Mouse (Mus musculus): ENCODE results near the gene Clec5a. TPM values are rescaled to one million over a fixed set of nuclear protein-coding genes. Genes with fewer than 3 reads are reported as not detected.

Gene Clec5a
- total and polyA plus RNA-seq, 2 experiments from 2014 or later, result 0.52 to 1.0 TPM

DNA sequence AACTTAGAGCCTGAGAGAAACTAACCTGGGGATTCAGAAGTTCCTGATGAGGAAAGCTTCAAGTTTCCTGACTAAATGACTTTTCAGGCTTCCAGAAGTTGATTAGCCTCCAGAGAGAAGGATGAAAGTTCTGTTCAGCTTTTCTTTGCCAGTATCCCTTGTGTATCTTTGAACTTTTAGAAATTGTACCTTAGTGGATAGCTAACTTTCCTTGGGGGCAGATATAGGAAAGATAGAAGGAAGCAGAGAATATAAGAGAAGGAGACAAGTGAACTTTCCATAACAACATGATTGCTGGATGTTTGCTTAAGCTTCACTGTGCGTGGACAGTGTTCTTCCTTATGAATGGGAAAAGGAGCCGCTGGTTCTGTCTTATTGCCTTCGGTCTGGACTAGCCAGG lies 16.4 kb downstream of the Clec5a start, which contains the start of gene Olfr460:
TSS of gene Olfr460 (plus strand) at position 301 of the 400 bp plus-strand sequence.
- no peaks in the 10 kb centered on the region for H3K36me3 ChIP-seq (ENCODE audit: insufficient read depth)
- no peak within 1 kb of the TSS for H3K4me3 ChIP-seq (ENCODE audit: low read depth, low read length)

DNA sequence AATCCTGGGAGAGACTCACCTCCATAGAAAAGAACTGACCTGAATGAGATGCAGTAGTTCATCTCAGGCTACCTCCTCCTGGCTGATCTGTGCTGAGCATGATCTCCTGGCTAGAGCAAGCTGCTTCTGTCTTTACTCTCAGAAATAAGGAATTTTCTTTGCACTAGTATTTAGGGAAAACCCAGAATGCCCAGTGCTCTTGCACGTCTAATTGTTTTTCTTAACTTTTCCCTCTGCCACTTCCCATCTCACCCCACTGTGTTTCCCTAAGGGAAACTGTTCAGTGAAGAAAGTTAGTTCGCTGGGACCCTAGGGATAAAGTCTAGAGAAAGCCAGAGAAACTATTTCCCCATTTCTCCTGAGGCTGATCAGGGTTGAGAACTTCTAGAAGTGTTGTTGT lies 30.7 kb downstream of the Clec5a start, which contains the start of gene Olfr461:
TSS of gene Olfr461 (minus strand) at position 101 of the 400 bp plus-strand sequence.
- no peak within 1 kb of the TSS for H3K9ac ChIP-seq
- H3K36me3 ChIP-seq (ENCODE audit: insufficient read depth), result no peaks in the 10 kb centered on the region
- no peak for TF ChIP-seq CTCF (IDR thresholded peaks at IDR 0.05; ENCODE audit: low read depth)
- no peak within 1 kb of the TSS for H3K27ac ChIP-seq (ENCODE audit: low read depth, low read length)
- no peaks in the 10 kb centered on the region for H3K9me3 ChIP-seq (ENCODE audit: low read length)
- H3K4me3 ChIP-seq (ENCODE audit: low read depth, low read length), result no peak within 1 kb of the TSS
- ATAC-seq (no peak), DNase-seq (no peak)
- H3K27me3 ChIP-seq (ENCODE audit: insufficient read depth, low read length), result no peaks in the 10 kb centered on the region
- no peak within 1 kb of the TSS for H3K4me2 ChIP-seq (ENCODE audit: low read depth)
- WGBS, result 86% methylated on average over 2 of the region's 2 CpGs
- H3K4me1 ChIP-seq (ENCODE audit: insufficient read depth), result no peaks in the 10 kb centered on the region

More for the DNA sequence above, 16.4 kb downstream of the Clec5a start, which contains the start of gene Olfr460:
- no peak within 1 kb of the TSS for H3K9ac ChIP-seq
- ATAC-seq (no peak), DNase-seq (no peak)
- H3K9me3 ChIP-seq (ENCODE audit: low read length), result no peaks in the 10 kb centered on the region
- H3K4me1 ChIP-seq (ENCODE audit: insufficient read depth), result no peaks in the 10 kb centered on the region
- no peaks in the 10 kb centered on the region for H3K27me3 ChIP-seq (ENCODE audit: insufficient read depth, low read length)
- H3K4me2 ChIP-seq (ENCODE audit: low read depth), result no peak within 1 kb of the TSS
- no peak within 1 kb of the TSS for H3K27ac ChIP-seq (ENCODE audit: low read depth, low read length)
- no peak for TF ChIP-seq CTCF (IDR thresholded peaks at IDR 0.05; ENCODE audit: low read depth)
- 93% methylated on average over 3 of the region's 3 CpGs for WGBS

DNA sequence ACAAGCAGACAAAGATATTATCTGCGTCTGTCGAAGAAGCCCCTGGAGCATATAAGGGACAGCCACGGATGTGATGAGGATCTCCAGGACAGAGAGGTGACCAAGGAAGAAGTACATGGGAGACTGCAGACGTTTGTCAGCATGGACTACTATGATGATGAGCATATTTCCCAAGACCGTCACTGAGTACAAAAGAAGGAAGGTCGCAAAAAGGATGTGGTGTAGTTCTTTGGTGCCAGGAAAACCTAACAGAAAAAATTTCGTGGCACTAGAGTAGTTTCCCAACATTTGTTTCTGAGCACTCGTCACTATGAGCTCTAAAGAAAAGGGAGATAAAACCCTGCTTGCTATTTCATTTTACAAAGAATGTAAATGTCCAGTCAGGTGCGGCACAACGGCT lies 40.9 kb downstream of the Clec5a start:
- no peaks in the 10 kb centered on the region for H3K9me3 ChIP-seq (ENCODE audit: low read length)
- no peak for DNase-seq
- no peak overlapping the region for H3K27ac ChIP-seq (ENCODE audit: low read depth, low read length)
- WGBS, result 79% methylated on average over 10 of the region's 10 CpGs
- no peak overlapping the region for H3K9ac ChIP-seq
- no peaks in the 10 kb centered on the region for H3K4me1 ChIP-seq (ENCODE audit: insufficient read depth)
- no peak overlapping the region for H3K4me3 ChIP-seq (ENCODE audit: low read depth, low read length)
- no peak overlapping the region for H3K4me2 ChIP-seq (ENCODE audit: low read depth)
- H3K36me3 ChIP-seq (ENCODE audit: insufficient read depth), result no peaks in the 10 kb centered on the region
- TF ChIP-seq CTCF (IDR thresholded peaks at IDR 0.05; ENCODE audit: low read depth), result no peak
- no peaks in the 10 kb centered on the region for H3K27me3 ChIP-seq (ENCODE audit: insufficient read depth, low read length)
- no peak for ATAC-seq

Other genes with a start within 250 kb of the Clec5a start
- 24.4 and 26.4 TPM in 2 replicates for gene E330009J07Rik, start 149.7 kb downstream of the Clec5a start, total RNA-seq (2014; rRNA removed)
- 6.7 and 10.2 TPM in 2 replicates for gene E330009J07Rik, start 149.7 kb downstream of the Clec5a start, polyA plus RNA-seq (2015; fragmentation: Nextera tagmentation; extraction: Ambion mirVana)
- gene Wee2, start 146.7 kb downstream of the Clec5a start, total RNA-seq (2014; rRNA removed), result not detected in 2 replicates
- gene Wee2, start 146.7 kb downstream of the Clec5a start, polyA plus RNA-seq (2015; fragmentation: Nextera tagmentation; extraction: Ambion mirVana), result 0.13 TPM in 2 replicates
- gene Ssbp1, start 114.5 kb downstream of the Clec5a start, total RNA-seq (2014; rRNA removed), result 25.3 and 29.9 TPM in 2 replicates
- 77.2 and 83.1 TPM in 2 replicates for gene Ssbp1, start 114.5 kb downstream of the Clec5a start, polyA plus RNA-seq (2015; fragmentation: Nextera tagmentation; extraction: Ambion mirVana)
- 0.14 and 0.38 TPM in 2 replicates for gene Tas2r137, start 94.6 kb downstream of the Clec5a start, total RNA-seq (2014; rRNA removed)
- gene Tas2r137, start 94.6 kb downstream of the Clec5a start, polyA plus RNA-seq (2015; fragmentation: Nextera tagmentation; extraction: Ambion mirVana), result not detected in 2 replicates
- gene Tas2r108, start 92.3 kb downstream of the Clec5a start, total RNA-seq (2014; rRNA removed), result 1.8 TPM in 1 of 2 replicates, not detected in the other
- not detected in 2 replicates for gene Tas2r108, start 92.3 kb downstream of the Clec5a start, polyA plus RNA-seq (2015; fragmentation: Nextera tagmentation; extraction: Ambion mirVana)
- not detected in 2 replicates for gene Prss37, start 66.3 kb downstream of the Clec5a start, total RNA-seq (2014; rRNA removed)
- not detected in 2 replicates for gene Prss37, start 66.3 kb downstream of the Clec5a start, polyA plus RNA-seq (2015; fragmentation: Nextera tagmentation; extraction: Ambion mirVana)
- not detected in 2 replicates for gene Olfr461, start 30.8 kb downstream of the Clec5a start, total RNA-seq (2014; rRNA removed)
- gene Olfr461, start 30.8 kb downstream of the Clec5a start, polyA plus RNA-seq (2015; fragmentation: Nextera tagmentation; extraction: Ambion mirVana), result 0.07 TPM in 1 of 2 replicates, not detected in the other
- not detected in 2 replicates for gene Olfr460, start 16.3 kb downstream of the Clec5a start, total RNA-seq (2014; rRNA removed)
- not detected in 2 replicates for gene Olfr460, start 16.3 kb downstream of the Clec5a start, polyA plus RNA-seq (2015; fragmentation: Nextera tagmentation; extraction: Ambion mirVana)
- gene Tas2r138, start 27.5 kb upstream of the Clec5a start, total RNA-seq (2014; rRNA removed), result not detected in 2 replicates
- not detected in 2 replicates for gene Tas2r138, start 27.5 kb upstream of the Clec5a start, polyA plus RNA-seq (2015; fragmentation: Nextera tagmentation; extraction: Ambion mirVana)
- gene Mgam, start 43.0 kb upstream of the Clec5a start, total RNA-seq (2014; rRNA removed), result 0.23 and 0.62 TPM in 2 replicates
- 0.05 and 0.21 TPM in 2 replicates for gene Mgam, start 43.0 kb upstream of the Clec5a start, polyA plus RNA-seq (2015; fragmentation: Nextera tagmentation; extraction: Ambion mirVana)

All from forebrain, postnatal 0 days (tissue).